Comparison of ENCODE assay signal across 8 mouse cellular contexts in the genomic region with DNA sequence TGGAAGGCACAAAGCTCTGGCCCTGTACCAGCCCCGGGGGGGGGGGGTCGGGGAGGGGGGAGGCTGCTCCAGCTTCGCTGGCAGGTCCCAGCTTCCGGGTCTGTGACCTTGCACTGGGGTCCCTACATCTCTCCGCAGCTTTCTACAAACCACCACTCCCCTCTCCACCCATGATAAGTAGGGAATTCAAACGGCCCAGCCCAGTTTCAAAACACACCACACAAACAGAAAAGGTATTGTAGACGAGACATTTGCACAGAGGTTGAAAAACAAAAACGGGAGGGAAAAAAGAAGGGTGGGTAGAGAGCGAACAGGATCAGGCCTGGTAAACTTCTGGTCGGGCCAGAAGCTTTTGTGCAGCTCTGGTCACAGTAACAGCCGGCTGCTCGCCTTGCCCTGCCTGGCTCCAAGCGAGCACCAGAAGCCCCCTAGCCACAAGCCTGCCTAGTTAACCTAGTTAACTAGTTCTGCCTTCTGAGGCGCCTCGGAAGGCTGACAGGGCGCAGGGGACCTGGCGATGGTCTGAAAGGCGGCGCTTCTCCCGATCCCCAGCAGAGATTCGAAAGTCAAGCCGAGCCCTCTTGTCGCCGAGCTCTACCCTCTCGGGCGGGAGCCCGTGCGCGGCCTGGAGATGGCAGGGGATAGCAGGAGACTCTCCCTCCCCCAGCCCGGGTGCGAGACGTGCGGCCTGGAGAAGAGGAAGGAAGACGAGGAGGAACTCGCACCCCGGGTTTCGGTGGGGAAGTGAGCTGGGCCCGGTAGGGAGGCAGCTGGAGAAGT. TPM values are rescaled to one million over a fixed set of nuclear protein-coding genes. Genes with fewer than 3 reads are reported as not detected.
DNase-seq lines count a peak whose midpoint lies in the region; ATAC-seq and TF ChIP-seq lines count a peak whose summit lies in the region.

No protein-coding gene starts in this region.

- peak overlapping the region; percentile 88 for H3K27ac ChIP-seq in kidney, embryonic 15.5 days
- peak overlapping the region; percentile 78 for H3K27ac ChIP-seq in lung, embryonic 14.5 days (ENCODE audit: low read depth)
- no peak overlapping the region for H3K27ac ChIP-seq in neural tube, embryonic 14.5 days (ENCODE audit: low read depth, low read length)

- no peaks in the 10 kb centered on the region for H3K27me3 ChIP-seq in G1E (ENCODE audit: insufficient read depth, low read length)
- H3K27me3 ChIP-seq in kidney, embryonic 15.5 days = no peaks in the 10 kb centered on the region
- H3K27me3 ChIP-seq in lung, embryonic 14.5 days (ENCODE audit: insufficient read depth, low read length) = no peaks in the 10 kb centered on the region
- H3K27me3 ChIP-seq in neural tube, embryonic 14.5 days (ENCODE audit: control insufficient read depth, insufficient read depth, low read length) = no peaks in the 10 kb centered on the region

- peak overlapping the region; percentile 82 for H3K9ac ChIP-seq in kidney, embryonic 15.5 days
- peak overlapping the region; percentile 58 for H3K9ac ChIP-seq in lung, embryonic 14.5 days
- H3K9ac ChIP-seq in neural tube, embryonic 14.5 days (replicated peaks; ENCODE audit: low read depth, low read length) = peak overlapping the region; percentile 49

- H3K36me3 ChIP-seq in G1E (replicated peaks) = peaks cover 35% of the 10 kb centered on the region
- no peaks in the 10 kb centered on the region for H3K36me3 ChIP-seq in kidney, embryonic 15.5 days
- H3K36me3 ChIP-seq in lung, embryonic 14.5 days (ENCODE audit: insufficient read depth) = no peaks in the 10 kb centered on the region
- H3K36me3 ChIP-seq in neural tube, embryonic 14.5 days (ENCODE audit: control insufficient read depth, insufficient read depth, low read length) = no peaks in the 10 kb centered on the region

- no peak for TF ChIP-seq CTCF in G1E (IDR thresholded peaks at IDR 0.05; ENCODE audit: low read depth, low read length)
- no peak for TF ChIP-seq CTCF in lung, embryonic 14.5 days (IDR thresholded peaks at IDR 0.05; ENCODE audit: low read depth)

- peaks cover 12% of the 10 kb centered on the region for H3K9me3 ChIP-seq in G1E (replicated peaks)
- no peaks in the 10 kb centered on the region for H3K9me3 ChIP-seq in kidney, embryonic 15.5 days (replicated peaks)
- no peaks in the 10 kb centered on the region for H3K9me3 ChIP-seq in lung, embryonic 14.5 days (ENCODE audit: low read depth, low read length)
- no peaks in the 10 kb centered on the region for H3K9me3 ChIP-seq in neural tube, embryonic 14.5 days (ENCODE audit: control insufficient read depth, low read length)

- under 1% methylated on average over 38 of the region's 38 CpGs for WGBS in kidney, embryonic 15.5 days
- WGBS in lung, embryonic 14.5 days = under 1% methylated on average over 38 of the region's 38 CpGs
- WGBS in neural tube, embryonic 14.5 days = 1% methylated on average over 38 of the region's 38 CpGs

- peak overlapping the region; percentile 76 for H3K4me3 ChIP-seq in G1E (ENCODE audit: low read depth, low read length)
- peak overlapping the region; percentile 69 for H3K4me3 ChIP-seq in kidney, embryonic 15.5 days (replicated peaks)
- peak overlapping the region; percentile 67 for H3K4me3 ChIP-seq in lung, embryonic 14.5 days (ENCODE audit: low read depth, low read length)
- H3K4me3 ChIP-seq in neural tube, embryonic 14.5 days (ENCODE audit: low read depth, low read length) = peak overlapping the region; percentile 43

- H3K4me2 ChIP-seq in kidney, embryonic 15.5 days = peak overlapping the region; percentile 96
- peak overlapping the region; percentile 69 for H3K4me2 ChIP-seq in lung, embryonic 14.5 days
- peak overlapping the region; percentile 72 for H3K4me2 ChIP-seq in neural tube, embryonic 14.5 days (ENCODE audit: low read depth, low read length)

- peaks cover 58% of the 10 kb centered on the region for H3K4me1 ChIP-seq in G1E (ENCODE audit: insufficient read depth, low read depth, low read length)
- peaks cover 57% of the 10 kb centered on the region for H3K4me1 ChIP-seq in kidney, embryonic 15.5 days
- peaks cover 6% of the 10 kb centered on the region; the same call in 1 of the 2 replicates for H3K4me1 ChIP-seq in lung, embryonic 14.5 days (ENCODE audit: insufficient read depth)
- 0 out of 2 replicates have a peak, but pooled peaks cover 3% of the 10 kb centered on the region for H3K4me1 ChIP-seq in neural tube, embryonic 14.5 days (ENCODE audit: control insufficient read depth, insufficient read depth, low read length)

- DNase-seq in 416B (ENCODE audit: low read depth) = peak; percentile 82
- peak; percentile 38 for DNase-seq in G1E (ENCODE audit: low spot score)
- DNase-seq in embryo, embryonic 11 days = peak; percentile 72
- DNase-seq in heart, adult 9 months (ENCODE audit: low spot score in 2 of 2) = peak; percentile 46 to 67
- peak; percentile 62 for DNase-seq in lung, embryonic 14.5 days
- DNase-seq in thymus, postnatal 36 days = peak; percentile 73 to 74

- ATAC-seq in G1E (ENCODE audit: extremely low read depth, insufficient number of reproducible peaks, low FRiP score, poor library complexity, severe bottlenecking) = no peak
- ATAC-seq in kidney, embryonic 15.5 days (replicated peaks; ENCODE audit: low FRiP score) = peak; percentile 52
- peak; percentile 50; the same call in 1 of the 2 replicates for ATAC-seq in lung, embryonic 14.5 days (ENCODE audit: insufficient read depth)
- ATAC-seq in neural tube, embryonic 14.5 days (ENCODE audit: low read depth) = peak; percentile 58; the same call in 1 of the 2 replicates

RNA-seq across cellular contexts. Expression of a gene that starts 0.7 kb away (rescaled TPM):
- total RNA-seq in G1E (2014; fragmentation: Nextera tagmentation) = 68.7 and 76.1 TPM in 2 replicates
- total RNA-seq in G1E (2017) = 233 and 329 TPM in 2 replicates
- 196 and 229 TPM in 2 replicates for polyA plus RNA-seq in G1E (2012)
- 102 TPM in 2 replicates for polyA plus RNA-seq in kidney, embryonic 15.5 days (2015; fragmentation: Nextera tagmentation; extraction: Ambion mirVana)
- polyA plus RNA-seq in lung, embryonic 14.5 days (2014; fragmentation: Nextera tagmentation; extraction: Ambion mirVana) = 81.7 and 93.0 TPM in 2 replicates
- polyA plus RNA-seq in neural tube, embryonic 14.5 days (2014; fragmentation: Nextera tagmentation; extraction: Ambion mirVana) = 5.4 and 9.7 TPM in 2 replicates

RNA-seq across cellular contexts. Expression of a gene that starts 50.0 kb away (rescaled TPM):
- total RNA-seq in G1E (2014; fragmentation: Nextera tagmentation) (20.9 and 23.9 TPM in 2 replicates), G1E (2017) (41.4 and 42.5 TPM in 2 replicates)
- 7.5 and 8.7 TPM in 2 replicates for polyA plus RNA-seq in G1E (2012)
- polyA plus RNA-seq in kidney, embryonic 15.5 days (2015; fragmentation: Nextera tagmentation; extraction: Ambion mirVana) = 56.3 and 57.6 TPM in 2 replicates
- 57.4 and 57.7 TPM in 2 replicates for polyA plus RNA-seq in lung, embryonic 14.5 days (2014; fragmentation: Nextera tagmentation; extraction: Ambion mirVana)
- polyA plus RNA-seq in neural tube, embryonic 14.5 days (2014; fragmentation: Nextera tagmentation; extraction: Ambion mirVana) = 15.0 and 22.9 TPM in 2 replicates
